Mouse (Mus musculus): ENCODE measurements at regions not wholly inside any gene's neighbourhood (a gene's known extent, or its start where the extent isn't known, plus 50 kb on each side); places are given as distances from the start of the nearest gene placed in this dataset.
"Not testable (repeated sequence)": the region's sequence is repeated elsewhere in the genome, so short reads cannot be mapped to it uniquely, and the experiment has no call there.

GRCm38 (mm10) chr3:72552597-72552996 lies 415.1 kb downstream of the Sis start:
- DNase-seq (ENCODE audit: low read depth, low spot score) = not testable (repeated sequence)

DNA sequence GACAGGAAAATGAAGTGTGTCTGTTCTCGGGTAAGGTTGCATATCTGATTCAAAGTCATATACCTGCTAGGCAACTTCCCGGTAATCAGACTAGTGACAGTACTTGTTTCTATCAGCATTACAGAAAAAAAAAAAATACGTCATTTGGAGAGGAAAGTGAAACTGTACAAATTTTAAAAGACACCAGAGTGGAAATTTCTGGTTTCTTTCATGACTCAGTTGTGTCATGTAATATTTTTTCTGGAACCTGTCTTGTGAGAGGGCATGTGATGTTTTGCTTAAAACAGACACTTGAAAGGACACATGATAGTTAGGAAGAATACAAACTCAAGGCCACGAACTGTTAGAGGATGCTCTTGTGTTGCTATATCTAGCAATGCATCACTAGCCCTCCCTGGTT lies 433.7 kb downstream of the Sis start:
- DNase-seq (ENCODE audit: low read depth, low spot score) = no peak

- not testable (repeated sequence) for DNase-seq (ENCODE audit: low read depth, low spot score)
Observed at GRCm38 (mm10) chr3:72525771-72526170, 441.9 kb downstream of the Sis start.

- not testable (repeated sequence) for DNase-seq (ENCODE audit: low read depth, low spot score)
Observed at GRCm38 (mm10) chr3:72517846-72518245, 449.8 kb downstream of the Sis start.

GRCm38 (mm10) chr3:72504281-72504680 lies 463.4 kb downstream of the Sis start:
- DNase-seq (ENCODE audit: low read depth, low spot score) = peak; percentile 11

- DNase-seq (ENCODE audit: low read depth, low spot score) = no peak
Observed at GRCm38 (mm10) chr3:72501754-72502153, 465.9 kb downstream of the Sis start.

GRCm38 (mm10) chr3:72455326-72455725 lies 512.3 kb downstream of the Sis start:
- DNase-seq (ENCODE audit: low read depth, low spot score) = no peak
